Mouse (Mus musculus) olfactory bulb, adult 2 months (tissue): ENCODE data around the gene Sh3bgr.

Source experiments
- CTCF ChIP-seq: fragments of 200-500 bp; IDR thresholded peaks from 2 replicates; pipeline ENCODE4 v1.5.1; 2012; ENCODE audit warnings: low read depth, mild to moderate bottlenecking, low read length, moderate library complexity; ENCODE audit not compliant: insufficient read depth
- POLR2A ChIP-seq: fragments of 200-500 bp; IDR thresholded peaks from 2 replicates; pipeline ENCODE4 v1.6.1; 2012; ENCODE audit warnings: mild to moderate bottlenecking, low read depth, low read length, moderate library complexity; ENCODE audit not compliant: insufficient read depth

- TF ChIP-seq CTCF (no peak), POLR2A (no peak)
These were observed 49.3 kb upstream of the Sh3bgr start for GRCm38 (mm10) chr16:96150995-96151394.
